Mouse (Mus musculus) heart, embryonic 15.5 days (tissue): Measurements from ENCODE around the gene Smurf2. TPM values are rescaled to one million over a fixed set of nuclear protein-coding genes. Genes with fewer than 3 reads are reported as not detected.

Experiments
- ATAC-seq: fragments of 200-750 bp; cut with Nextera tagmentation; replicated peaks from 2 replicates; pipeline ENCODE4 v1.8.0; 2017; ENCODE audit warnings: low read depth, moderate TSS enrichment; ENCODE audit not compliant: insufficient number of reproducible peaks, insufficient read depth, low FRiP score
- H3K27ac ChIP-seq: fragments of 300-500 bp; sonication (generic); 2 replicates; pipeline ENCODE4 v1.5.1; 2015; ENCODE audit warnings: mild to moderate bottlenecking, inconsistent platforms
- H3K27me3 ChIP-seq: fragments of 300-500 bp; sonication (generic); 2 replicates; pipeline ENCODE4 v1.6.1; 2015; ENCODE audit warnings: inconsistent platforms
- H3K36me3 ChIP-seq: fragments of 300-500 bp; sonication (generic); 2 replicates; pipeline ENCODE4 v1.6.1; 2015; ENCODE audit warnings: mild to moderate bottlenecking, inconsistent platforms
- H3K4me1 ChIP-seq: fragments of 300-500 bp; sonication (generic); replicated peaks from 2 replicates; pipeline ENCODE4 v1.6.1; 2015; ENCODE audit warnings: inconsistent platforms
- H3K4me2 ChIP-seq: fragments of 300-500 bp; sonication (generic); 2 replicates; pipeline ENCODE4 v1.6.1; 2015; ENCODE audit warnings: inconsistent platforms, mild to moderate bottlenecking, moderate library complexity
- H3K4me3 ChIP-seq: fragments of 300-500 bp; sonication (generic); 2 replicates; pipeline ENCODE4 v1.5.1; 2015; ENCODE audit warnings: mild to moderate bottlenecking, inconsistent platforms
- H3K9ac ChIP-seq: fragments of 300-500 bp; sonication (generic); 2 replicates; pipeline ENCODE4 v1.6.1; 2015; ENCODE audit warnings: mild to moderate bottlenecking, inconsistent platforms
- H3K9me3 ChIP-seq: fragments of 300-500 bp; sonication (generic); replicated peaks from 2 replicates; pipeline ENCODE4 v1.6.1; 2016; ENCODE audit warnings: inconsistent platforms
- WGBS: fragments of 180-500 bp; shearing (Covaris S2); methylation state at CpG from one replicate; pipeline ENCODE4 v1.1.7; 2015; ENCODE audit warnings: mixed read lengths; 5-methylcytosine and 5-hydroxymethylcytosine counted together
- polyA plus RNA-seq: library from polyadenylated mRNA; unstranded; fragments of >200 nt; fragmentation: Nextera tagmentation; extraction: Ambion mirVana; gene quantifications from 2 replicates; pipeline ENCODE4 v1.2.1, GENCODE M21; 2015

The Smurf2 gene
- polyA plus RNA-seq: 8.9 and 10.7 TPM in 2 replicates

DNA sequence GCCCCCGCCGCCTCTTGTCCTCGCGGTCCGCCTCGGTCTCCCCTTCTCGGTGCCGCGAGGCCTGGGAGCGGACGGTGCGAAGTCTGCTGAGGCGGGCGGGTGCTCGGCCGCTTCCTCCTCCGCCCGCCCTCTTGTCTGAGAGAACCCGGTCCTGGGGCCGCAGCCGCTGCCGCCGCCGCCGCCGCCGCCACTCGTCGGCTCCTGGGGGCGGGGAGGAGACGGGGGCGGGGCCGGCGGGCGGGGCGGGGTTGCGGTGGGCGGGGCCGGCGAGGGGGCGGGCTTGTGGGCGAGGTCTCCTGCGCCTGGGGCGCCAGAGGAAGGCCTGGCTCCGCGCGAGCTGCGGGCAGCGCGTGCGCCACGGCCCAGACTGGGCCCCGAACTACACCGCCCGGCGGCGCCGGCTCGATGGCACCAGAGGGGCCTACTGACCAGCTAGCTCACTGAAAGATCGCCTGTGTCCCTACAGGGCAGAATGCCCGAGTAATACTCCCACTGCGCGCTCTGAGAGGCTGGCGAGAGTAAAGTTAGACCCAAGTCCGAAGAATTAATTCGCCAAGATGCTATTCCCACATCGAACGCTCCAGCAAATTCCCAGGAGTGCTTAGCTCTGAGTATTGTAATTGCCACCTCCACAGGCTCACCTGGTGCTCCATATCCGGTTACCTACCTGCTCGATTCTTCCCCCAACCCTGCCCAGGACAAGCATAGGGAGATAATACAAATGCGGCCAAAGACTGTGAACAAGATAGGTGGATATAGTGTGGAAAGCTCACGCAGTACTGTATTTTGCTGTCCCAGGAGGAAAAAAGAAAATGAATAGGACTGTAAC, at the start of gene Smurf2:
Gene Smurf2, minus strand, starts transcription at position 165 of the 829 bp plus-strand sequence.
- H3K4me2 ChIP-seq: peak within 1 kb of the TSS; percentile 69
- peak within 1 kb of the TSS; percentile 97 for H3K27ac ChIP-seq
- peaks cover 15% of the 10 kb centered on the region for H3K4me1 ChIP-seq
- no peaks in the 10 kb centered on the region for H3K9me3 ChIP-seq
- peak within 1 kb of the TSS; percentile 93 for H3K4me3 ChIP-seq
- H3K9ac ChIP-seq: peak within 1 kb of the TSS; percentile 96
- no peaks in the 10 kb centered on the region for H3K36me3 ChIP-seq
- peak; percentile 94 for ATAC-seq
- no peaks in the 10 kb centered on the region for H3K27me3 ChIP-seq
- WGBS: 5% methylated on average over 38 of the region's 72 CpGs

DNA sequence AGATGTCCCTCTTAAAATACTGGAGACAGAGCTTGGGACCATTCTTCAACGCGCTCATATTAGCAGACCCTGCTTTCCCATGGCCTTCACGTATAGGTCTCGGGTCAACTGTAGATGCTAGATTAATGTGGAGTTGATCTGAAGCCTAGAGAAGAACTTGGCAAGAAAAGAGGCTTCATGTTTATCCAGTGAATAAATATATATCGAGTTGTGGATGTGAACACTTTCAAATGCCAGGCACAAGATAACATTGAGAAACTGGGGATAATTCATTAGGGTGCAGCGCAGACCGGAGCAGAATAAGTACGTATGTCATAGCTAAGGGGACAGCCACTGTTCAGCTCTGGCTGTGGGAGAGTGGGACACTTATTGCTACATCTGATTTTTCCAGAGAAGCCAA, 49.3 kb upstream of the Smurf2 start:
- Histone ChIP-seq H3K9ac (no peak overlapping the region), H3K4me2 (no peak overlapping the region), H3K36me3 (no peaks in the 10 kb centered on the region), H3K4me1 (no peaks in the 10 kb centered on the region), H3K9me3 (no peaks in the 10 kb centered on the region), H3K27ac (no peak overlapping the region), H3K27me3 (no peaks in the 10 kb centered on the region), H3K4me3 (no peak overlapping the region)
- WGBS: 77% methylated on average over 8 of the region's 8 CpGs
- ATAC-seq: no peak

DNA sequence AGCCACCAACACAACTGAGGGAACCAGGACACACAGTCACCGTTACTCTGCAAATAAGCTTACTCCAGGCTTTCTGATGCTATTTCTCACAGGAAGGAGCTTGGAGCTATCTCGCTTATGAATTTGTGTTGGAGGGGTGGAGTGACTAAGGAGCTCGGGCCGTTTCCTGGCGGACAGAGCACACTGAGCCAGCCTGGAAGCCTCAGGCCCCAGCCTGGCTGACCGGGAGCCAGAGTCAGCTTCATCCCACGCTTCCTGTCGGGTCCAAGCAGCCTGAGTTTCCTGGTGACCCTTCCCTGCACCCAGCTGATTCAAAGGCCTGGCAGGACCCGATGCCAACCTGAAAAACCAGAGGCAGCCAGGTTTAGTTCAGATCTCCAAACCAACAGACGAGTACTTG, 47.1 kb upstream of the Smurf2 start:
- H3K27me3 ChIP-seq: no peaks in the 10 kb centered on the region
- 33% methylated on average over 10 of the region's 10 CpGs for WGBS

GRCm38 (mm10) chr11:106965881-106966280, 45.4 kb upstream of the Smurf2 start:
- no peak for ATAC-seq
- Histone ChIP-seq H3K4me3 (no peak overlapping the region), H3K9ac (no peak overlapping the region), H3K36me3 (no peaks in the 10 kb centered on the region), H3K4me2 (no peak overlapping the region), H3K27ac (no peak overlapping the region), H3K9me3 (no peaks in the 10 kb centered on the region), H3K27me3 (no peaks in the 10 kb centered on the region), H3K4me1 (peaks cover 10% of the 10 kb centered on the region; the same call in 1 of the 2 replicates)
- 88% methylated on average over 4 of the region's 4 CpGs for WGBS

More for the DNA sequence above, 47.1 kb upstream of the Smurf2 start:
- H3K4me3 ChIP-seq: no peak overlapping the region
- no peaks in the 10 kb centered on the region for H3K9me3 ChIP-seq
- H3K27ac ChIP-seq: peak overlapping the region; percentile 64
- H3K4me1 ChIP-seq: no peaks in the 10 kb centered on the region
- H3K9ac ChIP-seq: no peak overlapping the region
- H3K36me3 ChIP-seq: no peaks in the 10 kb centered on the region
- peak; percentile 79; the same call in 1 of the 2 replicates for ATAC-seq
- H3K4me2 ChIP-seq: no peak overlapping the region

- WGBS: 82% methylated on average over 9 of the region's 9 CpGs
Observed at GRCm38 (mm10) chr11:106962310-106962709, 41.8 kb upstream of the Smurf2 start.

DNA sequence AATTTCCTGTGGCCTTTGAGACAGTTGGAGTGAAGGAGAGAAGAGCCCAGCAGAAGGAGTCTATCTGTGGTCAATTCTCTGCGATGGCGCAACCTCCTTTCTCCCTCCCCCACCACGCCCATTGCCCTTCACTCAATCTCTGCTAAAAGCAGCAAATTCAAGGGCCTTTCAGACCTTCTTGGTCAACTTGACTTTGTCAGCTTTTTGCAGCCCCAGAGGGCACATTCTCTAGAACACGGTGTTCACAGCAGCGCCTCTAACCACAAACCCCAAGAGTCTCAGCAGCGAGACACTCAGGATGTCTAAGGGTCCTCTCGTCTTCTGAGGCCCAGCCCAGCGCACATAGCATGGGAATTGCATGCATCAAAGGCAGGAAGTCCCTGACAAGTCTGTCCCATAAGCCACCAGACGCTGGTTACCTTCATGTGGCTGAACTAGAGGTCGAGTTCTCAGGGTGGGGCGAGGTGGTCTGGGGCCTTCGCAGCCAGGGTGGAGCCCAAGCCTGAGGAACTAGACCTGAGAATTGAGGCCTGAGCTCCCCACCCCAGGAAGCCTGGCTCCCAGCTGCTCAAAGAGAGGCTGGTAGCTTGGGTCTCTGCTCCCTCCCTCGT, 41.1 kb upstream of the Smurf2 start:
- Histone ChIP-seq H3K36me3 (no peaks in the 10 kb centered on the region), H3K9ac (no peak overlapping the region), H3K4me3 (no peak overlapping the region), H3K4me2 (no peak overlapping the region; the same call in 1 of the 2 replicates), H3K9me3 (no peaks in the 10 kb centered on the region), H3K27ac (peak overlapping the region; percentile 72), H3K4me1 (peaks cover 28% of the 10 kb centered on the region), H3K27me3 (no peaks in the 10 kb centered on the region)
- 57% methylated on average over 13 of the region's 13 CpGs for WGBS
- no peak for ATAC-seq

More at GRCm38 (mm10) chr11:106962310-106962709, 41.8 kb upstream of the Smurf2 start:
- no peak for ATAC-seq
- H3K9me3 ChIP-seq: no peaks in the 10 kb centered on the region
- peak overlapping the region; percentile 72; the same call in 1 of the 2 replicates for H3K27ac ChIP-seq
- H3K4me3 ChIP-seq: no peak overlapping the region
- H3K4me2 ChIP-seq: peak overlapping the region; percentile 8; the same call in 1 of the 2 replicates
- no peaks in the 10 kb centered on the region for H3K36me3 ChIP-seq
- H3K9ac ChIP-seq: no peak overlapping the region
- peaks cover 24% of the 10 kb centered on the region for H3K4me1 ChIP-seq
- no peaks in the 10 kb centered on the region for H3K27me3 ChIP-seq

DNA sequence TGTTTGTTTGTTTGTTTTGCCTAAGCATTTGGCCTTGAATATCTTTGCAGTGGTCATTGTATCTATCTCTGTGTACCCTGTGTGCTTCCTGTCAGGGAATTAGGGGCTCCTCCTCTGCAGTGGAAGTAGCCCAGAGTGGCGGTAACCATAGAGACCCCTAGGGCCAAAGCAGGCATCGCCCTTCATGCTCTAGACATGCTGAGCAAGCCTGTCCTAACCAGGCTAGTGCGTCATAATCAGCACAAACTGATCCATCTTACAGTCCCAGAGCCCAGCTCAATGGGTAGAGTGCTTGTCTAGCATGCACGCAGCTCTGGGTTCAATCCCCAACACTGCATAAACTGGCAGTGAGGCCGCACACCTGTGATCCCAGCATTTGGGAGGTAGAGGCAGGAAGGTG, 38.6 kb upstream of the Smurf2 start:
- peak overlapping the region; percentile 76; the same call in 1 of the 2 replicates for H3K27ac ChIP-seq
- H3K27me3 ChIP-seq: no peaks in the 10 kb centered on the region
- H3K9ac ChIP-seq: no peak overlapping the region
- H3K9me3 ChIP-seq: no peaks in the 10 kb centered on the region
- 86% methylated on average over 5 of the region's 5 CpGs for WGBS
- ATAC-seq: no peak
- H3K36me3 ChIP-seq: no peaks in the 10 kb centered on the region
- peaks cover 32% of the 10 kb centered on the region for H3K4me1 ChIP-seq
- no peak overlapping the region for H3K4me3 ChIP-seq
- no peak overlapping the region for H3K4me2 ChIP-seq

DNA sequence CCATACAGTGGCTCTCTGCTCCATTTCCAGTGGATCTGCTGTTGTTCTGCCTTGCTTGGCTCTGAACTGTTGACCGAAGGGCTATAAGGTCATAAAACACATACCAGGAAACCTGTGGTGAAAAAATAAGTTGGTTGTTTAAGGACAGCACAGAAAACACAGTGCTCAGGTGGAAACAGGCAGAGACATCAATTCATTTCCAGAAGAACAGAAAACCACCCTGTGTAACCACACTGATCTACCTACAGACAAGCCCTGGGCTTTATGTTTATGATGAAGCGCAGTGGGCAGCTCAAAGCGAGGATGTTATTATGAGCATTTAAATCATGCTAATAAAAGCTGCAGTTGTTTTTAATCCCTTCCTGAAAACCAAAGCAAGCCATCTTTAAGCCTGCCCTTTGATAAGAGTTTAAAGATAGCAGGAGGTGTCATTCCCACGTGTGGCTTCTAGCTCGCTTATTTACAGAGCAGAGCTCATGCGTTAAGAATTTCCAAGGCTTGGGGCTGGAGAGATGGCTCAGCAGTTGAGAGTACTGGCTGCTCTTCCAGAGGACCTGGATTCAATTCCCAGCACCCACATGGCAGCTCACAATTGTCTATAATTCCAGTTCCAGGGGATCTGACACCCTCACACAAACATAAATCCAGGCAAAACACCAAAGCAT, 38.0 kb upstream of the Smurf2 start:
- Histone ChIP-seq H3K9ac (no peak overlapping the region), H3K9me3 (no peaks in the 10 kb centered on the region), H3K4me2 (no peak overlapping the region), H3K4me1 (peaks cover 32% of the 10 kb centered on the region), H3K36me3 (no peaks in the 10 kb centered on the region), H3K27me3 (no peaks in the 10 kb centered on the region), H3K4me3 (no peak overlapping the region), H3K27ac (peak overlapping the region; percentile 76)
- WGBS: 51% methylated on average over 6 of the region's 6 CpGs
- no peak for ATAC-seq

GRCm38 (mm10) chr11:106957271-106957980, 36.9 kb upstream of the Smurf2 start:
- H3K4me2 ChIP-seq: 0 out of 2 replicates have a peak overlapping the region, but pooled peaks have one; percentile 18
- no peak overlapping the region for H3K9ac ChIP-seq
- ATAC-seq: peak; percentile 59; the same call in 1 of the 2 replicates

GRCm38 (mm10) chr11:106954566-106954965, 34.1 kb upstream of the Smurf2 start:
- H3K9ac ChIP-seq: no peak overlapping the region
- no peak overlapping the region for H3K4me3 ChIP-seq
- no peak overlapping the region for H3K27ac ChIP-seq
- H3K27me3 ChIP-seq: no peaks in the 10 kb centered on the region
- H3K4me1 ChIP-seq: peaks cover 22% of the 10 kb centered on the region
- WGBS: 54% methylated on average over 8 of the region's 8 CpGs
- H3K36me3 ChIP-seq: no peaks in the 10 kb centered on the region
- no peak overlapping the region for H3K4me2 ChIP-seq
- H3K9me3 ChIP-seq: no peaks in the 10 kb centered on the region
- no peak for ATAC-seq

More at GRCm38 (mm10) chr11:106957271-106957980, 36.9 kb upstream of the Smurf2 start:
- H3K27ac ChIP-seq: peak overlapping the region; percentile 76
- H3K27me3 ChIP-seq: no peaks in the 10 kb centered on the region
- H3K4me3 ChIP-seq: no peak overlapping the region
- WGBS: 44% methylated on average over 12 of the region's 12 CpGs
- H3K4me1 ChIP-seq: peaks cover 32% of the 10 kb centered on the region
- H3K36me3 ChIP-seq: no peaks in the 10 kb centered on the region
- no peaks in the 10 kb centered on the region for H3K9me3 ChIP-seq
